Mouse (Mus musculus): ENCODE results near the gene Cab39l.

The Cab39l gene

DNA sequence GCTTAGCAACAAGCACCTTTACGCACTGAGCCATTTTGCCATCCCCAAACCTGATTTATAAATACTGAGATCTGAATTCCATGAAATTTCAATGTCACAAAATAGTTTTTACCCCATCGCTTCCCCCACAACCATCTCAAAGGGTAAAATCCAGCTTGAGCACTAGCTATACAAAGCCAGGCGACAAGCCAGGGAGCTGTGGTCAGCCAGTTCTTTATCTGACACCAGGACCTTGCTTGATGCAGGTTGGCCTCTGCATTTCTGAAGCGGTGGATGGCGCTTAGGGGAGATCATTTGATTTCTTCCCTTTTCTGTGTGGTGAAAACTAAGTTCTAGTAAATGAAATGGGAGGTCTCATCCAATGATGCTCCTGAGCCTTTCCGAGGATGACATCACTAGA is 191.3 kb downstream of the Cab39l start:
- no peak for DNase-seq

DNA sequence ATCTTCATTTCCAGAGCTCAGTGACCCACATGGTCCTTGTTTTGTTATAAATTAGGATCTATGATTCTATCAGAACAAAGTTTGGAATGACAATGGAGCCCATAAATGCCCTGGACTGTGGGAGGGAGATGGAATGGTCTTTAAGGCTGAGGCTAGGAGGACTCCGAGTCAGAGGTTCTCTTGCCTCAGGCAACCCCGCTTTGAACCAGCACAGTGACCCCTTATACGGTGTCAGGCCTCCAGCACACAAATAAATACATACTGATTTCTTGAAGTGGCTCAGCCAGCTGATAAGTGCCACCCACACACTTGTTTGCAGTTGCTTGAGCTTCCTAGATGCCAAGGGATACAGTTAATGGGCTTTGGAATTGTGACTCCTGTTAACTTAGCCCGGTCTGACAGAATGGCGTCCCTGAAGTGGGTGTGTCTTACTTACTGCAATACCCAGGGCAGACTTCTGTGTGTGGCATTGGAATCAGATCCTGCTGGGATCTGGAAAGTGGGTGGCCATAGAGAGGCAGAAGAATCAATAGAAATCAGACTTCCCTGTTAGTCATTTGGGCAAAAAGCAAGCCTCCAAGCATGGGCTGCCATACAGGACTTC is 192.6 kb downstream of the Cab39l start:
- DNase-seq = no peak

DNA sequence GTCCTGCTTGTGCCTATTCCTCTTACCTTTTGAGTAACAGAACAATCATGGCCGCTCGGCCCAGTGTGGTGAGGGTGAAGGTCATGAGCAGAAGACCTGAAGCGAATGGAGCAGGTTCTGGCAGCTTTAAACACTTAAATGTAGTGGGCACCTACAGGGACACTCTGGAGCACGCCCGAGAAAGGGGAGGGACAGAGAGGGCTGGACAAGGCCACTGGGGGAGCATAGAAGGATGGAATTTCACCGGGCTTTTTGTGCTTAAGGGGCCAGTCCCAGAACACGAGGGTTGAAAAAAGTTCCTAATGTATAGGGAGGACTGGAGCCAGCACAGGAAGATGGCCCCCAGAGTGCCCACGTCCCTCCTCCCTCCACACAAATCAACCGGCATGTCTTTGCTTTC is 193.2 kb downstream of the Cab39l start:
- no peak for DNase-seq
